Mouse (Mus musculus) erythroblast, embryonic 14.5 days (primary cell): ENCODE results near the gene AW549877.

Experiments
- GATA1 ChIP-seq: IDR thresholded peaks from 2 replicates; pipeline ENCODE4 v1.6.1; 2012; ENCODE audit warnings: low read length, inconsistent platforms, mixed read lengths
- TAL1 ChIP-seq: IDR thresholded peaks from 3 replicates; pipeline ENCODE4 v1.6.1; 2012; ENCODE audit warnings: low read length, inconsistent platforms, mixed read lengths

GRCm38 (mm10) chr15:4026231-4026773 lies 30.8 kb upstream of the AW549877 start, which contains the start of gene Oxct1:
- no peak for TF ChIP-seq GATA1
- no peak for TF ChIP-seq TAL1
